13 mouse cellular contexts compared by ENCODE assay signal in genomic region chr8:60393675-60394074, GRCm38 (mm10).
"Had no signal": no experiment of that assay in that cellular context is flagged by ENCODE, and none has a peak within 500 bp of the region (broad histone marks: within the 10 kb centered on the region; RNA-seq: fewer than 3 reads in every experiment).

No protein-coding gene starts in this region.

- H3K4me3 ChIP-seq: midbrain, embryonic 13.5 days; midbrain, embryonic 15.5 days; neural tube, embryonic 12.5 days; stomach, embryonic 15.5 days had no signal

- H3K27ac ChIP-seq: midbrain, embryonic 13.5 days; midbrain, embryonic 15.5 days; neural tube, embryonic 12.5 days; stomach, embryonic 15.5 days; stomach, postnatal 0 days had no signal

- DNase-seq: lung, adult 18-20 months; lung, embryonic 14.5 days; lung, postnatal 10 days; lung, postnatal 4 days; right cerebral cortex, postnatal 14 days; thymus, adult 2 months; thymus, postnatal 25 days; thymus, postnatal 4 days had no signal

- ATAC-seq: midbrain, embryonic 13.5 days; midbrain, embryonic 15.5 days had no signal
